Mouse (Mus musculus) heart, embryonic 15.5 days (tissue): ENCODE data around the gene Ano1. TPM values are rescaled to one million over a fixed set of nuclear protein-coding genes. Genes with fewer than 3 reads are reported as not detected.
A peak's percentile ranks its signal among the peaks of the same experiment; 100 is the strongest.

Experiments used
- ATAC-seq: fragments of 200-750 bp; cut with Nextera tagmentation; replicated peaks from 2 replicates; pipeline ENCODE4 v1.8.0; 2017; ENCODE audit warnings: low read depth, moderate TSS enrichment; ENCODE audit not compliant: insufficient number of reproducible peaks, insufficient read depth, low FRiP score
- H3K27ac ChIP-seq: fragments of 300-500 bp; sonication (generic); 2 replicates; pipeline ENCODE4 v1.5.1; 2015; ENCODE audit warnings: mild to moderate bottlenecking, inconsistent platforms
- H3K27me3 ChIP-seq: fragments of 300-500 bp; sonication (generic); 2 replicates; pipeline ENCODE4 v1.6.1; 2015; ENCODE audit warnings: inconsistent platforms
- H3K36me3 ChIP-seq: fragments of 300-500 bp; sonication (generic); 2 replicates; pipeline ENCODE4 v1.6.1; 2015; ENCODE audit warnings: mild to moderate bottlenecking, inconsistent platforms
- H3K4me1 ChIP-seq: fragments of 300-500 bp; sonication (generic); replicated peaks from 2 replicates; pipeline ENCODE4 v1.6.1; 2015; ENCODE audit warnings: inconsistent platforms
- H3K4me2 ChIP-seq: fragments of 300-500 bp; sonication (generic); 2 replicates; pipeline ENCODE4 v1.6.1; 2015; ENCODE audit warnings: inconsistent platforms, mild to moderate bottlenecking, moderate library complexity
- H3K4me3 ChIP-seq: fragments of 300-500 bp; sonication (generic); 2 replicates; pipeline ENCODE4 v1.5.1; 2015; ENCODE audit warnings: mild to moderate bottlenecking, inconsistent platforms
- H3K9ac ChIP-seq: fragments of 300-500 bp; sonication (generic); 2 replicates; pipeline ENCODE4 v1.6.1; 2015; ENCODE audit warnings: mild to moderate bottlenecking, inconsistent platforms
- H3K9me3 ChIP-seq: fragments of 300-500 bp; sonication (generic); replicated peaks from 2 replicates; pipeline ENCODE4 v1.6.1; 2016; ENCODE audit warnings: inconsistent platforms
- WGBS: fragments of 180-500 bp; shearing (Covaris S2); methylation state at CpG from one replicate; pipeline ENCODE4 v1.1.7; 2015; ENCODE audit warnings: mixed read lengths; 5-methylcytosine and 5-hydroxymethylcytosine counted together
- polyA plus RNA-seq: library from polyadenylated mRNA; unstranded; fragments of >200 nt; fragmentation: Nextera tagmentation; extraction: Ambion mirVana; gene quantifications from 2 replicates; pipeline ENCODE4 v1.2.1, GENCODE M21; 2015

Gene Ano1
- polyA plus RNA-seq, 1 experiment from 2014 or later = 8.1 TPM

GRCm38 (mm10) chr7:144611595-144611994 is 140.2 kb downstream of the Ano1 start:
- WGBS = 77% methylated on average over 16 of the region's 16 CpGs
- Histone ChIP-seq H3K36me3 (no peaks in the 10 kb centered on the region), H3K4me2 (no peak overlapping the region), H3K4me3 (no peak overlapping the region), H3K27me3 (no peaks in the 10 kb centered on the region), H3K27ac (no peak overlapping the region), H3K9me3 (no peaks in the 10 kb centered on the region), H3K4me1 (peaks cover 9% of the 10 kb centered on the region), H3K9ac (no peak overlapping the region)
- no peak for ATAC-seq

- Histone ChIP-seq H3K9ac (no peak overlapping the region), H3K36me3 (no peaks in the 10 kb centered on the region), H3K9me3 (no peaks in the 10 kb centered on the region), H3K4me2 (no peak overlapping the region), H3K4me3 (no peak overlapping the region), H3K27ac (no peak overlapping the region), H3K4me1 (peaks cover 6% of the 10 kb centered on the region), H3K27me3 (no peaks in the 10 kb centered on the region)
- no peak for ATAC-seq
- WGBS = 79% methylated on average over 7 of the region's 7 CpGs
These were observed 142.2 kb downstream of the Ano1 start for GRCm38 (mm10) chr7:144609568-144609967.

GRCm38 (mm10) chr7:144607862-144608261 is 143.9 kb downstream of the Ano1 start:
- no peak overlapping the region for H3K4me3 ChIP-seq
- H3K4me1 ChIP-seq = peaks cover 9% of the 10 kb centered on the region
- ATAC-seq = no peak
- no peak overlapping the region for H3K27ac ChIP-seq
- no peaks in the 10 kb centered on the region for H3K27me3 ChIP-seq
- no peak overlapping the region for H3K4me2 ChIP-seq
- no peaks in the 10 kb centered on the region for H3K9me3 ChIP-seq
- H3K9ac ChIP-seq = no peak overlapping the region
- H3K36me3 ChIP-seq = no peaks in the 10 kb centered on the region
- WGBS = 89% methylated on average over 15 of the region's 15 CpGs

GRCm38 (mm10) chr7:144604735-144605134 is 147.0 kb downstream of the Ano1 start:
- peaks cover 9% of the 10 kb centered on the region for H3K4me1 ChIP-seq
- no peaks in the 10 kb centered on the region for H3K27me3 ChIP-seq
- H3K4me3 ChIP-seq = no peak overlapping the region
- H3K27ac ChIP-seq = no peak overlapping the region; the same call in 1 of the 2 replicates
- no peaks in the 10 kb centered on the region for H3K9me3 ChIP-seq
- no peak for ATAC-seq
- no peak overlapping the region for H3K9ac ChIP-seq
- H3K4me2 ChIP-seq = no peak overlapping the region
- H3K36me3 ChIP-seq = no peaks in the 10 kb centered on the region
- WGBS = 32% methylated on average over 4 of the region's 4 CpGs

- Histone ChIP-seq H3K4me2 (no peak overlapping the region), H3K4me1 (peaks cover 9% of the 10 kb centered on the region), H3K9me3 (no peaks in the 10 kb centered on the region), H3K9ac (no peak overlapping the region), H3K4me3 (no peak overlapping the region), H3K27me3 (no peaks in the 10 kb centered on the region), H3K36me3 (no peaks in the 10 kb centered on the region), H3K27ac (no peak overlapping the region; the same call in 1 of the 2 replicates)
- WGBS = 97% methylated on average over 2 of the region's 2 CpGs
- no peak for ATAC-seq
These were observed 147.5 kb downstream of the Ano1 start for GRCm38 (mm10) chr7:144604291-144604690.

DNA sequence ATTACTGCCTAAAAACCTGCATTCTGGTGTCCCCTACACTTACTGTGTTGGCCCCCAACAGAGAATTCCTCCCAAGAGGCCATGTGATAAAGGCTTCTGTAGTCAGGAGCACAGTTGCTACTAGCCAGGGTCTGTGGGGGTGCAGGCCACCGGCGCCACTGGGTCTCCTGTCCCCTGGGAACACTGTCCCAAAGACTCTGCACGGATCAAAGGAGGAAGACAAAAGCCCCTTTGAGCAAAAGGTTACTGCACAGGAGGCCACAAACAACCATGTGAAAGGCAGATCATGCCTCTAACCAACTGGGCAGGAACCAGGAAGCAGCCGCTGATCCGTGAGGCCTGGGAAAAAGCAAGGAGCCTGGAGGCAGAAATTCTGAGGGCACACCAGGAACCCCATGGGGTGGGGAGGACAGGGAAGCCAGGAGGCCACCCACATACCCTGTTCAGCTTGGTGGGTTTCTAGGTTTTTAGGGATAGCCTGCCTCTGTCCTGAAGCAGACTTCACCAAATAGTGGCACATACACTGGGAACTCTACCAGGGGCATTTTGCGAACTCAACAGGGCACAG is 151.4 kb downstream of the Ano1 start:
- no peak overlapping the region for H3K4me3 ChIP-seq

GRCm38 (mm10) chr7:144589508-144589907 is 162.3 kb downstream of the Ano1 start:
- H3K4me1 ChIP-seq = no peaks in the 10 kb centered on the region
- H3K27ac ChIP-seq = no peak overlapping the region
- WGBS = 72% methylated on average over 3 of the region's 3 CpGs
- H3K27me3 ChIP-seq = peaks cover 20% of the 10 kb centered on the region
- H3K4me2 ChIP-seq = no peak overlapping the region
- H3K4me3 ChIP-seq = no peak overlapping the region
- ATAC-seq = no peak
- no peak overlapping the region for H3K9ac ChIP-seq
- H3K9me3 ChIP-seq = no peaks in the 10 kb centered on the region
- H3K36me3 ChIP-seq = no peaks in the 10 kb centered on the region

More for the DNA sequence above, 151.4 kb downstream of the Ano1 start:
- no peak overlapping the region for H3K4me2 ChIP-seq
- no peak overlapping the region for H3K9ac ChIP-seq
- H3K27ac ChIP-seq = no peak overlapping the region
- H3K9me3 ChIP-seq = no peaks in the 10 kb centered on the region
- H3K27me3 ChIP-seq = no peaks in the 10 kb centered on the region
- 74% methylated on average over 6 of the region's 6 CpGs for WGBS
- no peak for ATAC-seq
- H3K4me1 ChIP-seq = peaks cover 9% of the 10 kb centered on the region
- no peaks in the 10 kb centered on the region for H3K36me3 ChIP-seq

- no peak overlapping the region for H3K4me2 ChIP-seq
These were observed 164.5 kb downstream of the Ano1 start for GRCm38 (mm10) chr7:144587291-144587690.

DNA sequence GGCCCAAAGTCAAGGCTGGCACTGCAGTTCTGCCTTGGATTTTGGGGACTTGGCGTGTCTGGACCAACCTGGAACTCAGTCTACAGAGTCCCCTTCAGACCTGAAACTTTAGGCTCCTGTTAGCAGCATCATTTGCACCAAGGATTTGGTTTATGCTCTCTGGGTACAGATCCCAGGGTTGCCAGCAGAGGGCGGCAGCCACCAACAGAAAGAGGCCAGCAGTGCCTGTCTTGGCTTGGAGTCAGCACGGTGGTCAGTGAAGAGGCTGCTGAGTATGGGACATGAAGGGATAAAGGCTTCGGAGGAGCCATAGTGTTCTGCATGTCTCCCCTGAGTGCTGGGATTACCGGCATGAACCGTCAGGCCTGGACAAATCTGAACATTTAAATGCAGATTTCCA is 166.1 kb downstream of the Ano1 start:
- H3K4me3 ChIP-seq = no peak overlapping the region
- H3K9me3 ChIP-seq = no peaks in the 10 kb centered on the region
- no peak for ATAC-seq
- H3K9ac ChIP-seq = no peak overlapping the region
- H3K4me2 ChIP-seq = no peak overlapping the region
- peaks cover 23% of the 10 kb centered on the region for H3K27me3 ChIP-seq
- WGBS = 11% methylated on average over 6 of the region's 6 CpGs
- H3K36me3 ChIP-seq = no peaks in the 10 kb centered on the region
- H3K4me1 ChIP-seq = peaks cover 17% of the 10 kb centered on the region
- no peak overlapping the region for H3K27ac ChIP-seq

More at GRCm38 (mm10) chr7:144587291-144587690, 164.5 kb downstream of the Ano1 start:
- Histone ChIP-seq H3K9ac (no peak overlapping the region), H3K4me1 (peaks cover 8% of the 10 kb centered on the region), H3K27me3 (peaks cover 23% of the 10 kb centered on the region), H3K9me3 (no peaks in the 10 kb centered on the region), H3K36me3 (no peaks in the 10 kb centered on the region), H3K4me3 (no peak overlapping the region), H3K27ac (no peak overlapping the region)
- ATAC-seq = no peak
- WGBS = 26% methylated on average over 2 of the region's 2 CpGs

GRCm38 (mm10) chr7:144583619-144584018 is 168.2 kb downstream of the Ano1 start:
- no peak overlapping the region for H3K4me3 ChIP-seq
- H3K4me1 ChIP-seq = peaks cover 17% of the 10 kb centered on the region
- no peak overlapping the region for H3K4me2 ChIP-seq
- no peaks in the 10 kb centered on the region for H3K9me3 ChIP-seq
- H3K27ac ChIP-seq = no peak overlapping the region
- no peak for ATAC-seq
- H3K9ac ChIP-seq = no peak overlapping the region
- peaks cover 8% of the 10 kb centered on the region; the same call in 1 of the 2 replicates for H3K36me3 ChIP-seq
- WGBS = 4% methylated on average over 4 of the region's 4 CpGs
- peaks cover 20% of the 10 kb centered on the region for H3K27me3 ChIP-seq

GRCm38 (mm10) chr7:144582284-144582980 is 169.3 kb downstream of the Ano1 start, which contains the start of gene Fadd:
TSS of gene Fadd (minus strand) at chr7:144582463.
- WGBS = 2% methylated on average over 34 of the region's 34 CpGs
- peak within 1 kb of the TSS; percentile 90 for H3K4me3 ChIP-seq
- peaks cover 26% of the 10 kb centered on the region for H3K4me1 ChIP-seq
- H3K4me2 ChIP-seq = peak within 1 kb of the TSS; percentile 89
- H3K9me3 ChIP-seq = no peaks in the 10 kb centered on the region
- H3K27ac ChIP-seq = peak within 1 kb of the TSS; percentile 97
- H3K9ac ChIP-seq = peak within 1 kb of the TSS; percentile 82
- peaks cover 8% of the 10 kb centered on the region; the same call in 1 of the 2 replicates for H3K36me3 ChIP-seq
- H3K27me3 ChIP-seq = peaks cover 20% of the 10 kb centered on the region
- peak; percentile 78 for ATAC-seq
